Mouse (Mus musculus): ENCODE measurements around the gene Mvd. TPM values are rescaled to one million over a fixed set of nuclear protein-coding genes. Genes with fewer than 3 reads are reported as not detected.

The Mvd gene
- total RNA-seq, 2 experiments from 2014 or later = 23.2 to 30.3 TPM

DNA sequence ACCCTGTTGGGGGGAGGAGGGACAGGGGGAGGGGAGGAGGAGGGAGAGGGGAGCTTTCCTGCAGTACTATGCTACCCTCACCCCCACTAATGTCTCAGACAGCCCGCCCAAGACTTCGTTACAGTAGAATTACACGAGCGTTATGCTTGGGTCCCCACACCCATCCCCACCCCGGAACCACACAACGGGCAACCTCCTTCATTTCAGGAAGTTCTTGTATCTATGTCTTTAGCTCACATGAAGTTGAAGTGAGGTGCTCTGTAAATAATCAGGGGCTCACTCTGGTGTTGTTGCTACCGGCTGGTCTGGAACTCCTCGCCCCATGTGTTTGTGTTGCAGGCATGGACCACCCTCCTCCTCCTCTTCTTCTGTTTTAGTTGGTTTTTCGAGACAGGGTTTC, 15.1 kb downstream of the Mvd start:
- DNase-seq = no peak

DNA sequence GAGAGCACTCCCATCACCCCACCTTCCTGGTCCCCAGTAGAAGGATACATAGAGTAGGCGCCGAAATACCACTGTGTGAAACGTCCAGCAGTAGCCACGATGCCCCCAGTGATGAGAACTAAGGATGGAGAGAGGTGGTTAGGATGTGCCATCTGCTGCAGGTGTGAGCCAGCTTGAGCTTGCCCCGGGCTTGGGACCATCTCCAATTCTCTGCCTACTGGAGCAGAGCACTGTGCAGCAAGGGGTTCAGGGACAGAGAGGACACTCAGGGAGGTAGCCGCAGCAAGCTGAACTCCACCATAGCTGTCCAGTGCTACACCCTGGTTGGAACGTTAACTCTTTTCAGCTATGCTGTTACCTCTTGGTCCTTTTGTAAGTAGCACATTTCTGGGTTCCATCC, 15.6 kb downstream of the Mvd start:
- no peak for DNase-seq

DNA sequence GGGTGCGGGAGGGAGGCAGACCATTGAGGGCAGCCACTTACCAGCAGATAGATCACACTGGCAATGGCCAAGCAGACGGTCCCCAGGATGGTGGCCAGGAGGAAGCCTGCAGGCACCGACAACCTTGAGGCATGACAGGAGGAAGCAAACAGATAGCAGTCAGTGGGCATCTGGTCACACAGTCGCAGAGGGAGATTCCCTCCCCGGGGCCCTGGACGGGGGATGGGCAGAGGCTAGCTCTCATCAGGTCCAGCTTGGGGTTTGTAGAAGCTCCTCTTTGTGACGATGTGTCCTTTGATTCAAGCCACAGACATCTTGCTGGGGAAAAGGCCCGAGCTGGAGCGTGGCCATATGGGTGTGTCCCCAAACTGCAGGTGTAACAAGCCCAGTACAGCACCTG, 17.1 kb downstream of the Mvd start:
- no peak for DNase-seq

DNA sequence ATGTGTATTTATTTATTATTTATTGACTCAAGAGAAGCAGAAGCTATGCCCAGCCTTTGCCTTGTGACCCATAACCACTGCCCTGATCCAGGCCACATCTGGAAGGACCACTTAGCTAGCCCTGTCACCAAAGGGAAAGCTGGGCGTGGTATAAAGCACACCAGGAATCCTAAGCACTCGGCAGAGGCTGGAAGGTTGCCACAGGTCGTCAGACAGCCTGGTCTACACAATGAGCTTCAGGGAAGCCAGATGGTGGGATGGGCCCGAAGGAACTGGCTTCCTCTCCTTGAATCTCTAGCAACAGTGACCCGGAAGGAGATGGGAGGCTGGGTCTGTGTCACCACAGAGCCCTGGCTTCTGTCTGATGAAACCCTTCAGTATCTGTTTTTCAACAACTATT, 19.6 kb downstream of the Mvd start:
- no peak for DNase-seq

DNA sequence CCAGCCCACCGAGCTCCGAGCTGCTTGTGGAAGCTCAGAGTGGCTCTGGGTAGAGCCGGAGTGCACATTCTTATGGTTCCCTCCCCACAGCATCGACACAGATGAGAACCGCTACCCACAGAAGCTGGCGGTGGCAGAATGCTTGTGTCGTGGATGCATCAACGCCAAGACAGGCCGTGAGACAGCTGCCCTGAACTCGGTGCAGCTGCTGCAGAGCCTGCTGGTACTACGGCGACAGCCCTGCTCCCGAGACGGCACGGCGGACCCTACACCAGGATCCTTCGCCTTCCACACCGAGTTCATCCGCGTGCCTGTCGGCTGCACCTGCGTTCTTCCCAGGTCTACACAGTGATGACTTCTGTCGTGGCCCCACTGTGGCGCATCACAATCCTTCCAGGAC, 20.0 kb downstream of the Mvd start:
- no peak for DNase-seq

DNA sequence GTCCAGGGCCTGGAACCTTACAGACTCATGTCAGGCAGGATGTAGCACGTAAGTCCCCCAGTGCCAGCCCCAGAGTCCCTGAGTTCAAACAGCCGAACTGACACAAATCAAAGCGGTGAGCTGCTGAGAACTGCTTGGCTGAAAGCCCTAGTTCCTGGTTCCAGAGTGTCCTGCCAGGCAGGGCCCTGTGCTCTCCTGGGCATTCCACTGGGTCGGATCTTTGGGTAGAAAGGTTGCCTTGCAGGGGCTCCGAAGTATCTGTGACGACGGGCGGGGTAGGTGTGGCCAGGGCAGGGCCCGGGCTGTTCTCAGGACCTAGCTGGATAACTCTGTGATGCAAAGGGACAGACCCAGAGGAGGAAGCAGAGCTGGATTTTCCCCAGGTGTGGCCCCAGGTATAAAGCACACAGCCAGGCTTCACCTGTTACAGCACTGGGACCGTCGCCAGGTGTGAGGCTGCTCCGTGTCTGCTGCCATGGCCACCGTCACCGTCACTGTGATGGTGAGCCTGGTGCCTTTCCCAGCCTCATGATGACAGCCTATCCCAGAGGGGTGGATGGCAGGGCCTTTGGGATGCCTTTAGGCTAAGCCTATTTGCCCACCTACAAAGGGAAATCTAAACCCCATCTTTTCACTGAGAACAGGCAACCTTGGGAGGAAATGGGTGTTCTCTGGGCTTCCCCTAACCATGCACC, 21.7 kb downstream of the Mvd start, which contains the start of gene Il17c:
Gene Il17c (plus strand): TSS at position 645 of the 695 bp plus-strand sequence.
- DNase-seq = no peak

DNA sequence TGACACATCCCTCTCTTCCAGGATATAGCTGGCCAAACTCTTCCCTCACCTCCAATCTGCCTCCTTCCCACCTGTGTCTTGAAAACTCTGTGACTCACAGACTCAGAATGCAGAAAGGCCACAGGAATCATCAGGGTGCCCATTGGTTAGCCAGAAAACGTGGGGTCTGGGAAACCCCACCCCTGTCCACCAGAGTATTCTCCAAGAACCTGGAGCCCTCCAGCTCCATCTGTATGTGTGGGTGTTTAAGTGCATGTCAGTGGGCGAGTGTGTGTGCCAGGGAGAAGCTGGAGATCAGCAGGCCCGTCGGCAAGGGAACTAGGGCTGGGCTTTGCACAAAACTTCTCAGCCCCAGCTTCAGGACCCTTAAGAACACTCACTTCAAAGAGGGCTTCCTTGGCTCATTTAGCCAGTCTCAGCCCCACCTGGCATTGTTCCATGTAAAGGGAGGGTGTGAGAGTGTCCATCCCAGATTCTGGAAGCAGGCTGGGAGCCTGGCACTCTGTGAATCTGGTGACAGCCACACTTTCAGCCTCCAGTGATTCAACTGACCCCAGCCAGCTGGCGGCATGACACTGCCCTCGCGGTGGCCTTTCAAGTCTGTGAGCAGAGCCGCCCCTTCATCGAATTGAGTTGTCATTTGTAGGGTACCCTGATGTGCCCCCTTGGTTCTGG, 23.2 kb downstream of the Mvd start:
- no peak for DNase-seq

DNA sequence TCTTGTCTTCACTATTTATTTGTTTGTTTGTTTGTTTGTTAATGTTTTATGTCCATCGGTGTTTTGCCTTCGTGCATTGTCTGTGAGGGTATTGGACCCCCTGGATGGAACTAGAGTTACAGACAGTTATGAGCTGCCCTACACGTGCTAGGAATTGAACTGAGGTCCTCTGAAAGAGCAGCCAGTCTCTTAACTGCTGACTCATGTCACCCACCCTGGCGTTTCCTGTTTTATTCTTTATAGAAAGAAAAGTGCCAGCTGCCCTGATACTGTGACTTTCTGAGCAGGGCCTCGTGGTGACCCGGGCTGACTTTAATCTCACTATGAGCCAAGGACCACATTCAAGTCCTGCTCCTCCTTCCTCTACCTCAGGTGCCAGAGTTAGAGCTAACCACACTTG, 27.7 kb downstream of the Mvd start:
- DNase-seq = no peak

DNA sequence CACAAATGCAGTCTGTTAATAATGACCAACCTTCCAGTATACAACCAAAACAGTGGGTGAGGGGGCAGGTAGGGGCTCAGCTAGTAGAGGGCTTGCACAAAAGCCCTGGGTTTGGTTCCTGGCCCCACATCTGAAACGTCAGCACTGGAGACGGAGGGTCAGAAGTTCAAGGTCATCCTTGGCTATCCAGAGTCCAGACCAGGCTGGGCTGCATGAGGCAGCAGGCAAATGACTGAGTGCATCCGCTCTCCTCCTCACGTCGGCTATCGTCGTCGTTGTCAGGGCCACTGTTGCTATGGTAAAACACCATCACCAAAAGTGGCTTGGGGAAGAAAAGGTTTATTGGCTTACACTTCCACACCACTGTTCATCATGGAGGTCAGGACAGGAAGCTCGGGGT, 28.9 kb downstream of the Mvd start:
- DNase-seq = no peak

DNA sequence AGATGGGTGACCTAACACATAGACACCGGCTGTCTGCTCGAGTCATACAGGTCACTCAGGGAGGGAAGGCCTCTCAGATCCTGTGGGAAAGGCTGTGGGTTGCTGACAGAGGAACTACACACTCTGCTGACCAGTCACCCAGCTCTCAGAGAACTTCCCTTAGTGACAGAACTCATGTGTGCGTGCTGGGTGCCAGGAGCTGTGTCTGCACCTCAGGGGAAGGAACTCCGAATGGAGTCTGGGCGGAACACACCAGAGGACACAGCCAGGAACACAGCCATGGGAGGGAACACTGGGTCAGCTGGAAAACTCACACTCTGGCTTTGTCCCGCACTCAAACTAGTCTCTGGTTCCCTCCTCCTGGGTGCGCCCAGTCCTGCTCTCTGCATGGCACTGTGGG, 35.5 kb downstream of the Mvd start:
- DNase-seq = no peak

DNA sequence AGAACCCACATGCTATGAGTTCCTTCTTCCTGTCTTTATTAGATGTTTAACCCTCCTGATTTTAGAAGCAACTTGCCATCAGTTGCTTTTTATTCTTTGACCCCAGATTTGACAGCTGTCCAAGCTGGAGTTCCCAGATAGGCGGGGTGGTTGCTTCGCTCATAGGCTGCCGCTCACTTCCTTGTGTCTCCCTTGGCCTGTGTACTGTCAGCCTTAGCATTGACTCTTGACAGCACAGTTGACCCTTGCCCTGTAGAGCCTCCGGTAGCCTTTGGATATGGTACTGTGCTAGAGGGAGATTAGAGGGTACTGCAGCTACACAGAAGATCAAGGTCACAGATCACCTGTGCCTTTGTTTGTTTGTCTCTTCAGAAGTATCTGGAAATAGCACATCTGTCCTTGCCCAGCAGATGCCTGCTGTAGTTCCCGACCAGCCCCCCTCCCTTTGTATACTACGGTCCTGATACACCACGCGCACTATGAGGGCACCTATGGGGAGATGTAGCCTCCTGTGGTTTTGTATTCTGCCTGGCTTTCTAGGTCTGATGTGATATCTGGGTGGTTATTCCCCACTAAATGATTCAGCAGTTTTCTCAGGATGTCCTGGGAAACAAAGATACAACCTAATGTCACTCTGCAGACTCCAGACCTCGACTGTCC, 37.9 kb downstream of the Mvd start:
- no peak for DNase-seq

DNA sequence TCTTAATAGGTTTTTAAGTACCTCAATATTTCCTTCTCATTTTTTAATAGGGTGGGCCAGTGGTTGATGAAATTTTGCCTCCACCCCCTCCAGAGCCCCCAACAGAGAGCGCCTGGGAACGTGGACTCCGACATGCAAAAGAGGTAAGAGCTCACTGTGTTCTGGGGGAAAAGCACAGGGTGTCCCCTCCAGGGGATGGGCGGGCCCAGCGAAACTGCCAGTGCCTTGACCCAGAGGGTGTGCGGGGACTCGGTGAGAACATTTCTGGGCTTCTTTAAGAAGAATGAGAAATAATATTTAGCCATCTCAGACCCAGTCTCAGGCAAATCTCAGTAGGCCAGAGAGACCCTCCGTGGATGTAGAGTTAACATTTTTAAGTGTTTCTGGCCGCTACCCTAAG, 45.0 kb downstream of the Mvd start:
- no peak for DNase-seq

DNA sequence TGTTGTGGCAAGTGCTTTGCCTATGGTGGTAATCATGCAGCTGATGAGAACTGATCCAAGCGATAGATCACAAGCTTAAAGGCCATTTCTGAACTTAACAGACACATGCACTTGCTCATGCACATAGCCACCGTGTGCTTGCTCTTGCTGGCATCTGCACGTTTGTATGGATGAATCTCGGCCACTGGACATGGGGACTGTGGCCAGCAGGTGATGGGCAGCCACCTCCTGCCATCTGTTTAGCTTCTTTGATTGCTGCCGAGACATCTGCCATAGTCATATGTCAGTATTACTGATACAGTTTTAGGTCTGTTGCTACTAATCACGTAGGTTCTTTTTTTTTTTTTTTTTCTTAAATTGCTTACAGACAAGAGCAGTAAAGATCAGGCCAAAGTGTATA, 47.9 kb downstream of the Mvd start:
- DNase-seq = no peak

DNA sequence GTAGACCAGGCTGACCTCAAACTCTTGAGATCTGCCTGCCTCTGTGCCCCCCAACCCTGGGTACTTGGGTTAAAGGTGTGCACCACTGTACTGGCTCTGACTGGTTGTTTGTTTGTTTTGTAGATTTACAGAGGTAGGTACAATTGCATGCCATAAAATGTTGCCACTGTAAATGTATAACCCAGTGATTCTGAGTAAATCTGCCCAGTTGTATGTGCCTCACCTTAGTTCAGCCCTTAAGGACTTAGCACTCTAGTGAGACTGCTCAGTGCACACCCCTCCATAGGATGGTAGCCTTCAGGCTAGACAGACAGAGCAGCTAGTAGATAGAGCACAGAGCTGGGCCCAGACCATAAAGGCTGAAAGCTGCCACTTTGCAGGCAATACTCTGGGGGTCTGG, 49.5 kb downstream of the Mvd start:
- no peak for DNase-seq

DNA sequence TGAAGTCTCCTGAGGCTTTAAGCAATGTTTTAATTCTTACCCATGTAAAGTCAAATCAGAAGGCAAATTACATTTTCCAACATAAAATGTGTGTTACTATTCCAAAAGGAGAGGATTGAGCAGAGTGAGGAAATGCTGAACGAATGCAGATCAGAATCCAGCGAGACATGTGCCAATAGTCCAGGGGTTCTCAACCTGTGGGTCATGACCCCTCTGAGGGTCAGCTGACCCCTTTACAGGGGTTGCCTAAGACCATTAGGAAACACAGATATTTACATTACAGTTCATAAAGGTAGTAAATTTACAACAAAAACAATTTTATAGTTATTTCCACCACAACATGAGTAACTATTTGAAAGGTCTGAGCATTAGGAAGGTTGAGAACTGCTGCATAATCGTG, 52.5 kb downstream of the Mvd start:
- no peak for DNase-seq

DNA sequence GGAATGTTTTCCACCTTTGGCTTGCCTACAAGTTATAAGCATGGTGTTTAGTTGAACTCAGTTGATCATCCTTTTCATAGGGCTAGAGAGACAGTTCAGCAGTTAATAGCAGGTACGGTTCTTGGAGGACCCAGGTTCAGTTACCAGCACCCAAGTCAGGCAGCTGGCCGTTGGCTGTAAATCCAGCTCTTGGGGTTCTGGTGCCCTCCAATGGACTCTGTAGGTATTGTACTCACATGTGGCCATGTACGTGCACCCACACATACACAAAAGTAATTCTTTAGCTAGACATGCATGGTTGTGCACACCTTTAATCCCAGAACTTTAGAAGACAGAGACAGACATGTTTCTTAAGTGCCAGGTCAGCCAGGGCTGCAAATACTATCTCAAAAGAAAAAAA, 53.9 kb downstream of the Mvd start:
- DNase-seq = no peak

Small RNA genes lying within 50 kb of the gene (microRNA-seq; reads per million reads assigned to microRNA genes)
- gene Gm24366 = not detected

Other genes starting within 250 kb of the Mvd start
- 10 to 100 TPM; 14.0 to 15.5 TPM for gene Zfpm1, start 161.3 kb downstream of the Mvd start, total RNA-seq (2021)
- gene Trhr2, start 82.7 kb downstream of the Mvd start, total RNA-seq (2021) = not detected
- 10 to 100 TPM; 40.1 to 42.7 TPM for gene Zc3h18, start 66.8 kb downstream of the Mvd start, total RNA-seq (2021)
- not detected for gene Il17c, start 21.4 kb downstream of the Mvd start, total RNA-seq (2021)
- gene Cyba, start 10.5 kb downstream of the Mvd start, total RNA-seq (2021) = 10 to 100 TPM; 25.6 to 36.8 TPM
- not detected for gene Snai3, start 17.3 kb upstream of the Mvd start, total RNA-seq (2021)
- 10 to 100 TPM; 37.3 to 59.9 TPM for gene Rnf166, start 32.6 kb upstream of the Mvd start, total RNA-seq (2021)
- gene Ctu2, start 32.7 kb upstream of the Mvd start, total RNA-seq (2021) = 10 to 100 TPM; 20.0 to 29.1 TPM
- gene Piezo1, start 107.9 kb upstream of the Mvd start, total RNA-seq (2021) = 10 to 100 TPM; 19.5 to 24.7 TPM
- gene Cdt1, start 124.6 kb upstream of the Mvd start, total RNA-seq (2021) = 1 to 10 TPM; 8.7 to 9.1 TPM
- gene Aprt, start 133.5 kb upstream of the Mvd start, total RNA-seq (2021) = 10 to 100 TPM; 72.4 to 87.2 TPM
- 1 to 10 TPM; 6.0 to 6.8 TPM for gene Galns, start 168.0 kb upstream of the Mvd start, total RNA-seq (2021)
- 10 to 100 TPM; 49.9 to 64.4 TPM for gene Trappc2l, start 168.2 kb upstream of the Mvd start, total RNA-seq (2021)
- gene Pabpn1l, start 179.3 kb upstream of the Mvd start, total RNA-seq (2021) = not detected